Mouse (Mus musculus) heart, adult 2 months (tissue): Measurements from ENCODE around the gene Stra6. TPM values are rescaled to one million over a fixed set of nuclear protein-coding genes. Genes with fewer than 3 reads are reported as not detected.

Experiments
- DNase-seq, 2 experiments: peaks; one replicate each; pipeline ENCODE4 v3.0.0; 2021
- H3K27ac ChIP-seq: fragments of 200-600 bp; 2 replicates; pipeline ENCODE4 v1.8.1; 2022
- H3K27me3 ChIP-seq: fragments of 200-500 bp; 2 replicates; pipeline ENCODE4 v1.6.1; 2012; ENCODE audit warnings: mild to moderate bottlenecking, low read length, inconsistent platforms, mixed read lengths; ENCODE audit not compliant: control insufficient read depth, insufficient read depth
- H3K36me3 ChIP-seq: fragments of 200-500 bp; 2 replicates; pipeline ENCODE4 v1.6.1; 2012; ENCODE audit warnings: low read length, inconsistent platforms; ENCODE audit not compliant: control insufficient read depth, insufficient read depth
- H3K4me1 ChIP-seq: fragments of 200-500 bp; 2 replicates; pipeline ENCODE4 v1.6.1; 2011; ENCODE audit warnings: low read length; ENCODE audit not compliant: control insufficient read depth, insufficient read depth
- H3K4me3 ChIP-seq: fragments of 200-600 bp; 2 replicates; pipeline ENCODE4 v1.8.1; 2022
- H3K79me2 ChIP-seq: fragments of 200-500 bp; replicated peaks from 2 replicates; pipeline ENCODE4 v1.6.1; 2012; ENCODE audit warnings: mild to moderate bottlenecking, inconsistent platforms, low read length, moderate library complexity, mixed read lengths; ENCODE audit not compliant: control insufficient read depth, insufficient read depth
- H3K9ac ChIP-seq: fragments of 200-500 bp; 2 replicates; pipeline ENCODE4 v1.6.1; 2012; ENCODE audit warnings: low read depth, mild to moderate bottlenecking, control low read depth, inconsistent platforms, low read length, mixed read lengths
- CTCF ChIP-seq: fragments of 200-600 bp; IDR thresholded peaks from 2 replicates; pipeline ENCODE4 v1.8.1; 2022; ENCODE audit warnings: antibody characterized with exemption, mild to moderate bottlenecking, moderate library complexity
- EP300 ChIP-seq: fragments of 200-500 bp; IDR thresholded peaks from 2 replicates; pipeline ENCODE4 v1.6.1; 2011; ENCODE audit warnings: low read depth, low read length, control low read depth; ENCODE audit not compliant: insufficient read depth
- POLR2A ChIP-seq: fragments of 200-500 bp; IDR thresholded peaks from 2 replicates; pipeline ENCODE4 v1.6.1; 2011; ENCODE audit warnings: mild to moderate bottlenecking, low read depth, low read length, control low read depth; ENCODE audit not compliant: insufficient read depth
- WGBS: fragments of 180-500 bp; shearing (Covaris S2); methylation state at CpG from one replicate; pipeline ENCODE4 v1.1.7; 2018; 5-methylcytosine and 5-hydroxymethylcytosine counted together
- intact Hi-C: fragments of 180-260 bp; cut with DNase I; formaldehyde crosslinking; loops from one replicate; pipeline ENCODE4 v1.15.1; 2025
- polyA plus RNA-seq: library from polyadenylated mRNA; depleted of rRNA; stranded (reverse); fragments of >200 nt; gene quantifications from 2 replicates; pipeline ENCODE4 v1.2.3, GENCODE M21; 2012
- total RNA-seq, 2 experiments: library from RNA; stranded (reverse); gene quantifications; 2 replicates each; pipeline ENCODE4 v1.2.3; 2021

Gene Stra6
- total and polyA plus RNA-seq, 3 experiments = 0.34 to 0.68 (median 0.65) TPM

- DNase-seq = no peak
- WGBS = 86% methylated on average over 1 of the region's 1 CpGs
- no peaks in the 10 kb centered on the region for H3K36me3 ChIP-seq
- H3K27me3 ChIP-seq = no peaks in the 10 kb centered on the region
- no peaks in the 10 kb centered on the region for H3K79me2 ChIP-seq
- H3K27ac ChIP-seq = no peak overlapping the region
- H3K9ac ChIP-seq = no peak overlapping the region
- intact Hi-C loops = no loop called here
- TF ChIP-seq CTCF (no peak), POLR2A (no peak), EP300 (no peak)
- H3K4me1 ChIP-seq = peaks cover under 1% of the 10 kb centered on the region; the same call in 1 of the 2 replicates
- H3K4me3 ChIP-seq = no peak overlapping the region
Measured at GRCm38 (mm10) chr9:58144664-58145063, 81.1 kb downstream of the Stra6 start.

GRCm38 (mm10) chr9:58145417-58145816 is 81.8 kb downstream of the Stra6 start:
- no peak for DNase-seq
- H3K9ac ChIP-seq = no peak overlapping the region
- no peaks in the 10 kb centered on the region for H3K36me3 ChIP-seq
- H3K4me3 ChIP-seq = no peak overlapping the region
- intact Hi-C loops = no loop called here
- H3K79me2 ChIP-seq = no peaks in the 10 kb centered on the region
- H3K4me1 ChIP-seq = no peaks in the 10 kb centered on the region
- 74% methylated on average over 5 of the region's 5 CpGs for whole genome bisulfite sequencing
- H3K27ac ChIP-seq = no peak overlapping the region
- H3K27me3 ChIP-seq = no peaks in the 10 kb centered on the region
- TF ChIP-seq CTCF (no peak), EP300 (no peak), POLR2A (no peak)

- H3K4me3 ChIP-seq = no peak overlapping the region
- no peak for DNase-seq
Measured at GRCm38 (mm10) chr9:58148806-58149205, 85.2 kb downstream of the Stra6 start.

GRCm38 (mm10) chr9:58150733-58151361 is 87.3 kb downstream of the Stra6 start:
- DNase-seq = no peak
- Histone ChIP-seq H3K27me3 (no peaks in the 10 kb centered on the region), H3K36me3 (no peaks in the 10 kb centered on the region), H3K79me2 (no peaks in the 10 kb centered on the region), H3K9ac (no peak overlapping the region), H3K27ac (no peak overlapping the region), H3K4me3 (no peak overlapping the region), H3K4me1 (no peaks in the 10 kb centered on the region)
- intact Hi-C loops = no loop called here
- WGBS = 78% methylated on average over 4 of the region's 4 CpGs
- TF ChIP-seq EP300 = no peak
- TF ChIP-seq CTCF = peak; percentile 32; the same call in 1 of the 2 replicates
- no peak for TF ChIP-seq POLR2A

More at GRCm38 (mm10) chr9:58148806-58149205, 85.2 kb downstream of the Stra6 start:
- intact Hi-C loops = no loop called here
- no peak overlapping the region for H3K27ac ChIP-seq
- no peaks in the 10 kb centered on the region for H3K4me1 ChIP-seq
- no peaks in the 10 kb centered on the region for H3K27me3 ChIP-seq
- TF ChIP-seq POLR2A = no peak
- no peak for TF ChIP-seq EP300
- TF ChIP-seq CTCF = no peak
- no peak overlapping the region for H3K9ac ChIP-seq
- no peaks in the 10 kb centered on the region for H3K36me3 ChIP-seq
- no peaks in the 10 kb centered on the region for H3K79me2 ChIP-seq
- WGBS = 44% methylated on average over 2 of the region's 2 CpGs

DNA sequence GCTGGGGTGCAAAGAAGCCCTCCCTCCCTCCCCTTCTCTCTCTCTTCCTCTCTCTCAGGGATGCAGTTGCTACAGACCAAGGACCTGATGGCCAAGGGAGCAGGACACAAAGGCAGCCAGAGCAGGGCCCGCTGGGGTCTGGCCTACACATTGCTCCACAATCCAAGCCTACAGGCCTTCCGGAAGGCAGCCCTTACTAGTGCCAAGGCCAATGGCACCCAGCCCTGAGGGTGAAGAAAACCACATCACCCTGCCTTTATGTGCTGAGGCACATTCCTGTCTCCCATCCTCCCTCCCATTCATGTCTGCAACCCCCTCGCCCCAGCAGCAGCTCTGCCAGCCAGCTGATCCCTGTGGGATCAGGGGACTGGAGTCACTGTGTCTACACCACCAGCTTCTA is 89.5 kb downstream of the Stra6 start:
- 69% methylated on average over 3 of the region's 3 CpGs for WGBS
- Histone ChIP-seq H3K79me2 (no peaks in the 10 kb centered on the region), H3K4me1 (no peaks in the 10 kb centered on the region), H3K27me3 (no peaks in the 10 kb centered on the region), H3K36me3 (no peaks in the 10 kb centered on the region), H3K9ac (no peak overlapping the region), H3K4me3 (no peak overlapping the region), H3K27ac (no peak overlapping the region)
- peak in 1 of 2 experiments; percentile 26 for DNase-seq
- intact Hi-C loops = no loop called here
- TF ChIP-seq POLR2A = no peak
- TF ChIP-seq EP300 = no peak
- no peak for TF ChIP-seq CTCF

GRCm38 (mm10) chr9:58155366-58155765 is 91.8 kb downstream of the Stra6 start:
- TF ChIP-seq EP300 (no peak), CTCF (no peak), POLR2A (no peak)
- no peaks in the 10 kb centered on the region; the same call in 1 of the 2 replicates for H3K4me1 ChIP-seq
- WGBS = 45% methylated on average over 3 of the region's 3 CpGs
- no peaks in the 10 kb centered on the region for H3K36me3 ChIP-seq
- intact Hi-C loops = loop anchor here (5.0 kb wide), 1 partner anchor 63 kb away; no protein-coding TSS in a partner anchor
- no peak overlapping the region for H3K9ac ChIP-seq
- no peaks in the 10 kb centered on the region for H3K27me3 ChIP-seq
- no peak overlapping the region for H3K4me3 ChIP-seq
- H3K79me2 ChIP-seq = no peaks in the 10 kb centered on the region
- DNase-seq = peak; percentile 51 to 63
- no peak overlapping the region for H3K27ac ChIP-seq
